Mouse (Mus musculus): ENCODE measurements around the gene Aass.

- no peak for TF ChIP-seq POLR2A (IDR thresholded peaks at IDR 0.05; ENCODE audit: low read depth, low read length)
- no peak for TF ChIP-seq CTCF (IDR thresholded peaks at IDR 0.05; ENCODE audit: extremely low read depth, insufficient read length, insufficient replicate concordance, low read depth, low read length)
These were observed 47.3 kb upstream of the Aass start for GRCm38 (mm10) chr6:23180096-23180495.
